Mouse (Mus musculus): ENCODE data around the gene Gm5478.

DNA sequence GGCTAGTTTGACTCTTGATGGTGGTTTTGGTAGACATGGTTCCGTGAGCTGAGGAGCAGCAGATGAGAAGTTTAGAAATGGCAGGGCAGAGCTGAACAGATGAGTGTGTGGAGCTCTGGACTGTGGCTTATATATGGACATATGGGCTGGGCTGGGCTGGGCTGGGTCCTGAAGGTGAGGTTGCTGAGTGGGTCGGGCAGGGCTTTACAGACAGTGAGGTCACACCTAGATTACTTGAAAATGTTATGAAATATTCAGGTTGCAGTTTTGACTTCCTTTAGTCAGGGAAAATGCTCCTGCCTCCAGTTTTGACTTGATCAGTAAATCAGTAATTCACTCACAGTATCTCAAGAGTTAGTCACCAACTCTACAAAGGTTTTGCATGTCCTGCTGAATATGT lies 33.0 kb upstream of the Gm5478 start, which contains the start of gene Krt6b:
- TF ChIP-seq CTCF (IDR thresholded peaks at IDR 0.05; ENCODE audit: extremely low read depth, insufficient read depth, low read length) (no peak), POLR2A (IDR thresholded peaks at IDR 0.05; ENCODE audit: extremely low read depth, insufficient read depth, low read length) (no peak)
